8 mouse cellular contexts compared by ENCODE assay signal in the genomic region with DNA sequence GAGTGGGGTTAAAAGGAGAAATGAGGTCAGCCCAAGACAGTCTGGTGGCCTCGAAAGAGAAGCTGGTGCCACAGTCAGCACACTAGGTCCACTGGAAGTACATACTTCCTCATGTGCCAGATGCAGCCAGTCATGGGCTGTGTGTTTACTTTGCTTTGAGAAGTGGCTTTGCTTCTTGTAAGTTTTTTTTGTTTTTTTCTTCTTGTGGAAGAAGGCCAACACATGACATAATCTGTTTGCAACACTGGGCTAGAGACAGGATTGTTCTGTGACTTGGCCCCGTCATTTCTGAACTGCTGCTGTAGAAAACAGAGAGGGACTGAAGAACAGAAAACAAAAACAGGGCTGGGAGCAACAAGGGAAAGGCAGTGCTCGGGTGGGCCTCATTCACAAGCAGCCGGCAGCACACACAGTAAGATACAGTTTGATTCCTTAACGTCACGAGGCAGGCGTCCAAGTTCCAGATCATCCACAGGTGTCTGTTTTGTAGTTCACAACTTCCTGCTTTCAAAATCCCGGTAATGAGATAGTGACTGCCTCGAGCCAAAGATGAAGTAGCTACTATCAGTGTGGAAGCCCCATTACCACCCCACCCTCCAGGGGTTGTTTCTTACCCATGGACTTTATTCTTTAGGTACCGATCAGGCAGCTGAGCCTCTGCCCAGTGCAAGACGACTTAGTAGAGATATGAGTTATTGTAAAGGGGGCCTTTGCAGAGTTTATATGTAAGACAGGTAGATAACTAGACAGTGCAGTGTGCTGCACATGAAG.
A peak's percentile ranks its signal among the peaks of the same experiment; 100 is the strongest.
DNase-seq lines count a peak whose midpoint lies in the region; ATAC-seq lines count a peak whose summit lies in the region.

No protein-coding gene starts in this region.

- no peak for ATAC-seq in activated CD4-positive, CD25-positive, alpha-beta regulatory T cell, adult 4 months

- intact Hi-C loops in left cerebral cortex, postnatal 4 days (cut with DNase I), result no loop called here

- peak; percentile 47 for DNase-seq in left cerebral cortex, adult 11 months (ENCODE audit: low spot score)
- no peak for DNase-seq in left cerebral cortex, postnatal 4 days
- DNase-seq in adrenal gland, postnatal 10 days, result peak; percentile 38
- peak; percentile 91 for DNase-seq in heart, adult 8-10 months (ENCODE audit: low spot score)
- DNase-seq in kidney, postnatal 10 days, result peak; percentile 41
- peak; percentile 86 for DNase-seq in lung, postnatal 10 days
- no peak for DNase-seq in thymus, postnatal 10 days (ENCODE audit: low spot score in 2 of 2)

Comparison
In these comparisons a context has a peak if more than half of its experiments do, and no peak if none do; other contexts are left out.
1. DNase-seq: peak in left cerebral cortex, adult 11 months (single experiment), adrenal gland, postnatal 10 days (single experiment), heart, adult 8-10 months (single experiment), kidney, postnatal 10 days (single experiment) and lung, postnatal 10 days (single experiment); none in left cerebral cortex, postnatal 4 days (single experiment) and thymus, postnatal 10 days (0 of 2).